Mouse (Mus musculus) midbrain, embryonic 14.5 days (tissue): ENCODE data around the gene Llgl2. TPM values are rescaled to one million over a fixed set of nuclear protein-coding genes. Genes with fewer than 3 reads are reported as not detected.

Experiments used
- ATAC-seq: fragments of 200-750 bp; cut with Nextera tagmentation; 2 replicates; pipeline ENCODE4 v1.8.0; 2017; ENCODE audit warnings: moderate number of reproducible peaks, moderate library complexity; ENCODE audit not compliant: low FRiP score, low TSS enrichment
- DNase-seq: peaks from one replicate; pipeline ENCODE4 v3.0.0-alpha.2; 2015
- H3K27ac ChIP-seq: fragments of 300-500 bp; sonication (generic); replicated peaks from 2 replicates; pipeline ENCODE4 v1.5.1; 2014; ENCODE audit warnings: mild to moderate bottlenecking, low read depth, low read length, moderate library complexity
- H3K27me3 ChIP-seq: fragments of 300-500 bp; sonication (generic); 2 replicates; pipeline ENCODE4 v1.6.1; 2014; ENCODE audit warnings: low read length, control low read depth, mixed read lengths; ENCODE audit not compliant: control insufficient read depth, insufficient read depth
- H3K36me3 ChIP-seq: fragments of 300-500 bp; sonication (generic); 2 replicates; pipeline ENCODE4 v1.6.1; 2014; ENCODE audit warnings: low read length, control low read depth; ENCODE audit not compliant: control insufficient read depth, insufficient read depth
- H3K4me1 ChIP-seq: fragments of 300-500 bp; sonication (generic); 2 replicates; pipeline ENCODE4 v1.6.1; 2014; ENCODE audit warnings: mild to moderate bottlenecking, antibody characterized with exemption, low read length, control low read depth; ENCODE audit not compliant: control insufficient read depth, insufficient read depth
- H3K4me2 ChIP-seq: fragments of 300-500 bp; sonication (generic); 2 replicates; pipeline ENCODE4 v1.6.1; 2014; ENCODE audit warnings: mild to moderate bottlenecking, low read length, moderate library complexity
- H3K4me3 ChIP-seq: fragments of 300-500 bp; sonication (generic); replicated peaks from 2 replicates; pipeline ENCODE4 v1.5.1; 2014; ENCODE audit warnings: low read depth, low read length
- H3K9ac ChIP-seq: fragments of 300-500 bp; sonication (generic); replicated peaks from 2 replicates; pipeline ENCODE4 v1.6.1; 2014; ENCODE audit warnings: mild to moderate bottlenecking, low read length, moderate library complexity
- H3K9me3 ChIP-seq: fragments of 300-500 bp; sonication (generic); 2 replicates; pipeline ENCODE4 v1.6.1; 2016; ENCODE audit warnings: low read length, control low read depth, mixed read lengths; ENCODE audit not compliant: control insufficient read depth
- WGBS: fragments of 180-500 bp; shearing (Covaris S2); extraction: QIAGEN DNeasy Blood & Tissue Kit; methylation state at CpG from one replicate; pipeline ENCODE4 v1.1.7; 2014; 5-methylcytosine and 5-hydroxymethylcytosine counted together
- polyA plus RNA-seq: library from polyadenylated mRNA; unstranded; fragments of >200 nt; fragmentation: Nextera tagmentation; extraction: Ambion mirVana; gene quantifications from 2 replicates; pipeline ENCODE4 v1.2.1, GENCODE M21; 2014

The Llgl2 gene
- 0.55 and 0.63 TPM in 2 replicates for polyA plus RNA-seq

- peaks cover 26% of the 10 kb centered on the region for H3K27me3 ChIP-seq
- peaks cover 11% of the 10 kb centered on the region for H3K4me1 ChIP-seq
- DNase-seq (peak; percentile 88), ATAC-seq (peak; percentile 86)
- peaks cover 34% of the 10 kb centered on the region for H3K36me3 ChIP-seq
- H3K4me3 ChIP-seq, result peak within 1 kb of the TSS; percentile 48
- no peaks in the 10 kb centered on the region for H3K9me3 ChIP-seq
- WGBS, result under 1% methylated on average over 87 of the region's 87 CpGs
- peak within 1 kb of the TSS; percentile 36 for H3K9ac ChIP-seq
- peak within 1 kb of the TSS; percentile 93 for H3K4me2 ChIP-seq
- H3K27ac ChIP-seq, result no peak within 1 kb of the TSS
These were observed at the start of gene Llgl2 for GRCm38 (mm10) chr11:115823774-115824740. TSS of gene Llgl2 (plus strand) at chr11:115824049.

- 83% methylated on average over 4 of the region's 4 CpGs for WGBS
- Histone ChIP-seq H3K4me2 (no peak overlapping the region), H3K4me3 (no peak overlapping the region)
These were observed 49.2 kb upstream of the Llgl2 start for GRCm38 (mm10) chr11:115774653-115775052.

GRCm38 (mm10) chr11:115775821-115776665, 47.8 kb upstream of the Llgl2 start:
- H3K27ac ChIP-seq, result no peak overlapping the region
- H3K9me3 ChIP-seq, result no peaks in the 10 kb centered on the region
- no peak overlapping the region for H3K4me2 ChIP-seq
- H3K36me3 ChIP-seq, result 0 out of 2 replicates have a peak, but pooled peaks cover 5% of the 10 kb centered on the region
- DNase-seq, result no peak
- H3K27me3 ChIP-seq, result no peaks in the 10 kb centered on the region
- ATAC-seq, result no peak
- H3K4me3 ChIP-seq, result no peak overlapping the region
- H3K9ac ChIP-seq, result 0 out of 2 replicates have a peak overlapping the region, but pooled peaks have one; percentile 23
- 35% methylated on average over 18 of the region's 18 CpGs for WGBS
- H3K4me1 ChIP-seq, result peaks cover 38% of the 10 kb centered on the region

More at GRCm38 (mm10) chr11:115774653-115775052, 49.2 kb upstream of the Llgl2 start:
- H3K27me3 ChIP-seq, result no peaks in the 10 kb centered on the region
- 0 out of 2 replicates have a peak, but pooled peaks cover 5% of the 10 kb centered on the region for H3K36me3 ChIP-seq
- no peak overlapping the region for H3K27ac ChIP-seq
- DNase-seq (no peak), ATAC-seq (no peak)
- no peaks in the 10 kb centered on the region for H3K9me3 ChIP-seq
- H3K4me1 ChIP-seq, result peaks cover 26% of the 10 kb centered on the region
- no peak overlapping the region for H3K9ac ChIP-seq

GRCm38 (mm10) chr11:115776954-115777353, 46.9 kb upstream of the Llgl2 start:
- H3K4me2 ChIP-seq, result no peak overlapping the region
- WGBS, result 43% methylated on average over 9 of the region's 9 CpGs
- no peaks in the 10 kb centered on the region for H3K9me3 ChIP-seq
- peaks cover 45% of the 10 kb centered on the region for H3K4me1 ChIP-seq
- H3K4me3 ChIP-seq, result no peak overlapping the region
- ATAC-seq (no peak), DNase-seq (no peak)
- no peak overlapping the region for H3K9ac ChIP-seq
- H3K27me3 ChIP-seq, result no peaks in the 10 kb centered on the region
- no peak overlapping the region for H3K27ac ChIP-seq
- 0 out of 2 replicates have a peak, but pooled peaks cover 5% of the 10 kb centered on the region for H3K36me3 ChIP-seq

GRCm38 (mm10) chr11:115777487-115778335, 46.1 kb upstream of the Llgl2 start:
- Histone ChIP-seq H3K9me3 (no peaks in the 10 kb centered on the region), H3K4me1 (peaks cover 45% of the 10 kb centered on the region), H3K4me2 (no peak overlapping the region), H3K4me3 (no peak overlapping the region), H3K27ac (no peak overlapping the region), H3K27me3 (no peaks in the 10 kb centered on the region), H3K36me3 (0 out of 2 replicates have a peak, but pooled peaks cover 7% of the 10 kb centered on the region), H3K9ac (no peak overlapping the region)
- WGBS, result 78% methylated on average over 17 of the region's 17 CpGs
- ATAC-seq (no peak), DNase-seq (no peak)

- H3K9ac ChIP-seq, result 0 out of 2 replicates have a peak overlapping the region, but pooled peaks have one; percentile 0
- 0 out of 2 replicates have a peak overlapping the region, but pooled peaks have one; percentile 8 for H3K4me2 ChIP-seq
- no peaks in the 10 kb centered on the region for H3K9me3 ChIP-seq
- H3K27ac ChIP-seq, result peak overlapping the region; percentile 63
- 0 out of 2 replicates have a peak, but pooled peaks cover 7% of the 10 kb centered on the region for H3K36me3 ChIP-seq
- H3K4me3 ChIP-seq, result no peak overlapping the region
- DNase-seq, result peak; percentile 74
- peak; percentile 74; the same call in 1 of the 2 replicates for ATAC-seq
- WGBS, result 6% methylated on average over 9 of the region's 9 CpGs
- H3K27me3 ChIP-seq, result no peaks in the 10 kb centered on the region
- H3K4me1 ChIP-seq, result peaks cover 45% of the 10 kb centered on the region
These were observed 44.7 kb upstream of the Llgl2 start for GRCm38 (mm10) chr11:115779038-115779571.

- ATAC-seq (peak; percentile 64), DNase-seq (peak; percentile 84)
- Histone ChIP-seq H3K9ac (peak overlapping the region; percentile 51), H3K4me1 (peaks cover 45% of the 10 kb centered on the region), H3K27me3 (no peaks in the 10 kb centered on the region), H3K4me2 (peak overlapping the region; percentile 45), H3K27ac (peak overlapping the region; percentile 85), H3K4me3 (peak overlapping the region; percentile 2; the same call in 1 of the 2 replicates), H3K9me3 (no peaks in the 10 kb centered on the region), H3K36me3 (0 out of 2 replicates have a peak, but pooled peaks cover 7% of the 10 kb centered on the region)
- WGBS, result 5% methylated on average over 19 of the region's 20 CpGs
These were observed 43.4 kb upstream of the Llgl2 start for GRCm38 (mm10) chr11:115780141-115781070.
